Mouse (Mus musculus) lung, adult 2 months (tissue): Measurements from ENCODE around the gene Pdik1l. TPM values are rescaled to one million over a fixed set of nuclear protein-coding genes. Genes with fewer than 3 reads are reported as not detected.
A peak's percentile ranks its signal among the peaks of the same experiment; 100 is the strongest.

ENCODE experiments used
- DNase-seq: peaks from one replicate; pipeline ENCODE4 v3.0.0; 2022
- H3K4me1 ChIP-seq: fragments of 200-500 bp; 2 replicates; pipeline ENCODE4 v1.6.1; 2011; ENCODE audit warnings: low read length; ENCODE audit not compliant: control insufficient read depth, insufficient read depth
- H3K4me3 ChIP-seq: fragments of 200-500 bp; replicated peaks from 2 replicates; pipeline ENCODE3; 2011; ENCODE audit warnings: low read depth, mild to moderate bottlenecking, control low read depth, low read length; ENCODE audit errors: extremely low read depth
- CTCF ChIP-seq: fragments of 200-500 bp; IDR thresholded peaks from 2 replicates; pipeline ENCODE4 v1.5.1; 2011; ENCODE audit warnings: mild to moderate bottlenecking, low read length, control low read depth; ENCODE audit not compliant: insufficient read depth
- POLR2A ChIP-seq: fragments of 200-500 bp; IDR thresholded peaks from 2 replicates; pipeline ENCODE4 v1.6.1; 2011; ENCODE audit warnings: low read depth, mild to moderate bottlenecking, control low read depth, low read length, borderline replicate concordance; ENCODE audit errors: extremely low read depth
- WGBS: fragments of 180-500 bp; shearing (Covaris S2); methylation state at CpG from one replicate; pipeline ENCODE4 v1.1.7; 2018; 5-methylcytosine and 5-hydroxymethylcytosine counted together
- polyA plus RNA-seq: library from polyadenylated mRNA; depleted of rRNA; stranded (reverse); fragments of >200 nt; gene quantifications from 2 replicates; pipeline ENCODE4 v1.2.3, GENCODE M21; 2012; rRNA removed

The Pdik1l gene
- polyA plus RNA-seq, 1 experiment, result 4.3 TPM

- Histone ChIP-seq H3K4me3 (no peak overlapping the region), H3K4me1 (peaks cover 14% of the 10 kb centered on the region)
- TF ChIP-seq CTCF (no peak), POLR2A (no peak)
- DNase-seq, result no peak
- 65% methylated on average over 4 of the region's 4 CpGs for WGBS
Measured at GRCm38 (mm10) chr4:134246256-134246655, 41.4 kb downstream of the Pdik1l start.

GRCm38 (mm10) chr4:134245148-134245843 lies 42.4 kb downstream of the Pdik1l start, which contains the start of gene Zfp593:
Gene Zfp593 (minus strand): TSS chr4:134245592.
- H3K4me3 ChIP-seq, result peak within 1 kb of the TSS; percentile 90
- H3K4me1 ChIP-seq, result peaks cover 9% of the 10 kb centered on the region
- under 1% methylated on average over 60 of the region's 60 CpGs for WGBS
- peak; percentile 96 for DNase-seq
- peak; percentile 45; the same call in 1 of the 2 replicates for TF ChIP-seq POLR2A
- peak; percentile 62 for TF ChIP-seq CTCF

- no peak for DNase-seq
- TF ChIP-seq POLR2A, result no peak
- no peak for TF ChIP-seq CTCF
- Histone ChIP-seq H3K4me1 (peaks cover 6% of the 10 kb centered on the region; the same call in 1 of the 2 replicates), H3K4me3 (no peak within 1 kb of the TSS)
- WGBS, result 93% methylated on average over 17 of the region's 17 CpGs
Measured at GRCm38 (mm10) chr4:134243516-134244250, 44.0 kb downstream of the Pdik1l start, which contains the start of gene E130218I03Rik. Gene E130218I03Rik (plus strand): TSS chr4:134243662.

- H3K4me3 ChIP-seq, result no peak overlapping the region
Measured at GRCm38 (mm10) chr4:134238686-134239085, 49.0 kb downstream of the Pdik1l start.

GRCm38 (mm10) chr4:134238279-134238651 lies 49.4 kb downstream of the Pdik1l start, which contains the start of gene Cnksr1:
Gene Cnksr1 (minus strand): TSS chr4:134238399.
- no peak for TF ChIP-seq CTCF
- TF ChIP-seq POLR2A, result peak; percentile 45; the same call in 1 of the 2 replicates
- peak within 1 kb of the TSS; percentile 69 for H3K4me3 ChIP-seq
- 2% methylated on average over 18 of the region's 18 CpGs for WGBS
- DNase-seq, result peak; percentile 90
- H3K4me1 ChIP-seq, result 0 out of 2 replicates have a peak, but pooled peaks cover 4% of the 10 kb centered on the region

More at GRCm38 (mm10) chr4:134238686-134239085, 49.0 kb downstream of the Pdik1l start:
- H3K4me1 ChIP-seq, result 0 out of 2 replicates have a peak, but pooled peaks cover 4% of the 10 kb centered on the region
- TF ChIP-seq CTCF (no peak), POLR2A (no peak)
- 9% methylated on average over 10 of the region's 10 CpGs for WGBS
- peak; percentile 23 for DNase-seq

- WGBS, result 22% methylated on average over 19 of the region's 19 CpGs
- H3K4me3 ChIP-seq, result peak overlapping the region; percentile 69
- TF ChIP-seq CTCF, result no peak
- TF ChIP-seq POLR2A, result no peak
- DNase-seq, result no peak
- 0 out of 2 replicates have a peak, but pooled peaks cover 4% of the 10 kb centered on the region for H3K4me1 ChIP-seq
Measured at GRCm38 (mm10) chr4:134237582-134238278, 50.0 kb downstream of the Pdik1l start.

- DNase-seq, result no peak
- WGBS, result 79% methylated on average over 5 of the region's 5 CpGs
- Histone ChIP-seq H3K4me3 (no peak overlapping the region), H3K4me1 (0 out of 2 replicates have a peak, but pooled peaks cover 4% of the 10 kb centered on the region)
- TF ChIP-seq CTCF, result no peak
- no peak for TF ChIP-seq POLR2A
Measured at GRCm38 (mm10) chr4:134234876-134235275, 52.8 kb downstream of the Pdik1l start.

GRCm38 (mm10) chr4:134230431-134230830 lies 57.3 kb downstream of the Pdik1l start:
- TF ChIP-seq POLR2A, result no peak
- TF ChIP-seq CTCF, result no peak
- Histone ChIP-seq H3K4me3 (no peak overlapping the region), H3K4me1 (no peaks in the 10 kb centered on the region)
- DNase-seq, result no peak
- WGBS, result 27% methylated on average over 8 of the region's 8 CpGs

GRCm38 (mm10) chr4:134227194-134227593 lies 60.5 kb downstream of the Pdik1l start, which contains the start of gene Catsper4:
Gene Catsper4 (minus strand): TSS chr4:134227383.
- no peak within 1 kb of the TSS for H3K4me3 ChIP-seq
- no peak for TF ChIP-seq POLR2A
- no peak for TF ChIP-seq CTCF
- 69% methylated on average over 8 of the region's 8 CpGs for WGBS
- no peak for DNase-seq
- no peaks in the 10 kb centered on the region for H3K4me1 ChIP-seq

Other genes with a start within 250 kb of the Pdik1l start
- 0.27 and 0.58 TPM in 2 replicates for gene Zfp683, start 234.1 kb downstream of the Pdik1l start, polyA plus RNA-seq
- gene Crybg2, start 227.1 kb downstream of the Pdik1l start, polyA plus RNA-seq, result 7.2 and 14.7 TPM in 2 replicates
- 52.8 and 76.5 TPM in 2 replicates for gene Cd52, start 192.8 kb downstream of the Pdik1l start, polyA plus RNA-seq
- gene Ubxn11, start 185.3 kb downstream of the Pdik1l start, polyA plus RNA-seq, result 28.8 and 30.0 TPM in 2 replicates
- gene Sh3bgrl3, start 159.1 kb downstream of the Pdik1l start, polyA plus RNA-seq, result 654 and 703 TPM in 2 replicates
- 17.1 and 30.2 TPM in 2 replicates for gene Cep85, start 100.8 kb downstream of the Pdik1l start, polyA plus RNA-seq
- gene Gm7534, start 84.9 kb downstream of the Pdik1l start, polyA plus RNA-seq, result not detected in 2 replicates
- 0.20 and 0.31 TPM in 2 replicates for gene Catsper4, start 60.5 kb downstream of the Pdik1l start, polyA plus RNA-seq
- 13.8 and 15.8 TPM in 2 replicates for gene Cnksr1, start 49.5 kb downstream of the Pdik1l start, polyA plus RNA-seq
- not detected in 2 replicates for gene E130218I03Rik, start 44.2 kb downstream of the Pdik1l start, polyA plus RNA-seq
- 7.2 and 7.5 TPM in 2 replicates for gene Zfp593, start 42.3 kb downstream of the Pdik1l start, polyA plus RNA-seq
- gene Gm30191, start 41.0 kb downstream of the Pdik1l start, polyA plus RNA-seq, result not detected in 2 replicates
- 37.9 and 61.1 TPM in 2 replicates for gene Grrp1, start 33.8 kb downstream of the Pdik1l start, polyA plus RNA-seq
- gene Trim63, start 27.2 kb upstream of the Pdik1l start, polyA plus RNA-seq, result 2.0 and 4.6 TPM in 2 replicates
- 0.41 and 0.51 TPM in 2 replicates for gene Slc30a2, start 55.3 kb upstream of the Pdik1l start, polyA plus RNA-seq
- gene Extl1, start 96.0 kb upstream of the Pdik1l start, polyA plus RNA-seq, result 1.9 and 3.7 TPM in 2 replicates
- gene Pafah2, start 108.4 kb upstream of the Pdik1l start, polyA plus RNA-seq, result 35.6 and 41.0 TPM in 2 replicates
- gene Stmn1, start 180.4 kb upstream of the Pdik1l start, polyA plus RNA-seq, result 18.8 and 38.6 TPM in 2 replicates
- gene Paqr7, start 208.8 kb upstream of the Pdik1l start, polyA plus RNA-seq, result 146 and 205 TPM in 2 replicates
- not detected in 2 replicates for gene Aunip, start 223.1 kb upstream of the Pdik1l start, polyA plus RNA-seq
- 115 and 169 TPM in 2 replicates for gene Mtfr1l, start 247.5 kb upstream of the Pdik1l start, polyA plus RNA-seq